Mouse (Mus musculus) induced T-regulatory cell, adult 2 months (primary cell): ENCODE measurements around the gene Pdzd2.

ENCODE experiments used
- DNase-seq: peaks from one replicate; pipeline ENCODE4 v3.0.0-alpha.2; 2012; ENCODE audit warnings: low read depth

Gene Pdzd2

DNA sequence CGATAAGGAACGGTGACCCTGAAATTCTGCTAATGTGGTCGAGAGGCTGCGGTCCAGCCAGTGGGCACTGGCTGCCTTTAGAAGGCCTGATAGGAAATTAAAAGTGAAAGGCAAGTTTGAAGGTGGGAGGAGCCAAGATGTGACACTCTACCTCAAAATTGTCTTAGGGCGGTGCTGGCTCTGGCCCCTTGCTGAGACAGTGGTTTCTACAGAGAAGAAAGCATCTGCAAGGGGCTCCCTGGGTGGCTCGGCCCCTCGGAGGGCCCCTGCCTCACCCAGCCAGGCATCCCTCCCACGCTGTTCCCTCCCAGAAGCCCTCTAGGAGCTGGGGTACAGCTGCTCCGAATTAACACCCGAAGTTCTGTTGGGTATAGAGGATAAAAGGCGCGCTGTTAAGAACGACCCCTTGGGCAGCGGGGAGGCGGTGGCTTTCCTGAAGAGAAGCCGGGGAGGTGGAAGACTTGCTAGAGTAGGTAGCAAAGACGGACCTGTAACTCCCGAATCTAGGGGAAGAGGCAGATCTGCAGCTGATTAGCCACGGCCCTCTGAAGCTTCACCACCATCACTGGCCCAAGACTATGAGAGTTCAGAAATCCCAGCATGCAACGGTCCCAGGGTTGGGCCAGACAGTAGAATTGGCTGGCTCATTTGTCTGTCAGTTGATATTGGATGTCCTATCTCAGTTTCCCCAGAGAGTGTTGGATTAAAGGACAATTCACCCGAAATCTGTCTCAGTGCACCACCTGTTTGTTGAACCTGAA, 71.8 kb downstream of the Pdzd2 start:
- DNase-seq = peak; percentile 11

DNA sequence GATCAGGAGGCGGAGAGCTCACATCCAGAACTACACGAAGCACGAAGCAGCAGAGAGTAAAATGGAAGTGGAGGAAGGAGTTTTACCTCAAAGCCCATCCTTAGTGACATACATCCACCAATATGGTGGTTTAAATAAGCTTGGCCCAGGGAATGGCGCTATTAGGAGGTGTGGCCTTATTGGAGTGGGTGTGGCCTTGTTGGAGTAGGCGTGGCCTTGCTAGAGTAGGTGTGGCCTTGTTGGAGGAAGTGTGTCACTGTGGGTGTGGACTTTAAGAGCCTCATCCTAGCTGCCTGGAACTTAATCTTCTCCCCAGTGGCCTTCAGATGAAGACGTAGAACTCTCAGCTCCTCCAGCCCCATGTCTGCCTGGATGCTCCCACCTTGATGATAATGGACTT, 73.8 kb downstream of the Pdzd2 start:
- DNase-seq = peak; percentile 1

DNA sequence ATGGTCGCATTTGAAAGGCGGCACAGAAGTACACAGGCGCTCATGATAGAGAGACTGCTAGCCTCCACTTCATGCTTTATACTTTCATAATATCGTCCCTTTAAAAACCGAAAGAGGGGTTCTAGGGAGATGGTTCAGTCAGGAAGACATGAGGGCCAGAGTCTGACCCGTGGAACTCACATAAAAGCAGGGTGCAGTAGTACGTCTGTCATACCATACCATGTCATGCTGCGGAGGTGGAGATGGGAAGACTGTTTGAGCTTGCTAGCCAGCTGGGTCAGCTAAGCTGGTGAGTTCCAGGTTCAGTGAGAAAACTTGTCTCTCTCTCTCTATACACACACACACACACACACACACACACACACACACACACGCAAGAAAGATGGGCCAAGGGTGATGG, 76.4 kb downstream of the Pdzd2 start:
- DNase-seq = no peak

DNA sequence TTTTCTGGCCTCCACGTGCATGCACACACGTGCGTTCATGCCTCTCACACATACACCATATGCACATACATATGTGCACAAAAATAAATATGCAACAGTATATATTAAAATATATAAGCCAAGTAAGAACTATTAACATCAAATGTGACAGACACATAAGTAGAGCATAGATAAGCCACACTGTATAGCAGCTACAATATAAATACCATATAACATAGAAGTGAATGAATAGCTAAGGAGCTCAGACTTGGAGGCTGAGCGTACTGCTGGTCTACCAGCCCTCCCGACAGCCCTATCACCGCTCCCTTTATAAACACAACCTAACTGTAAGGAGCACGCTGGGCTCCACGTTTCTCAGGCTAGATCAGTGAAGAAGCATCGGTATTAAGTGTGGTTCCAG, 79.4 kb downstream of the Pdzd2 start:
- DNase-seq = no peak

DNA sequence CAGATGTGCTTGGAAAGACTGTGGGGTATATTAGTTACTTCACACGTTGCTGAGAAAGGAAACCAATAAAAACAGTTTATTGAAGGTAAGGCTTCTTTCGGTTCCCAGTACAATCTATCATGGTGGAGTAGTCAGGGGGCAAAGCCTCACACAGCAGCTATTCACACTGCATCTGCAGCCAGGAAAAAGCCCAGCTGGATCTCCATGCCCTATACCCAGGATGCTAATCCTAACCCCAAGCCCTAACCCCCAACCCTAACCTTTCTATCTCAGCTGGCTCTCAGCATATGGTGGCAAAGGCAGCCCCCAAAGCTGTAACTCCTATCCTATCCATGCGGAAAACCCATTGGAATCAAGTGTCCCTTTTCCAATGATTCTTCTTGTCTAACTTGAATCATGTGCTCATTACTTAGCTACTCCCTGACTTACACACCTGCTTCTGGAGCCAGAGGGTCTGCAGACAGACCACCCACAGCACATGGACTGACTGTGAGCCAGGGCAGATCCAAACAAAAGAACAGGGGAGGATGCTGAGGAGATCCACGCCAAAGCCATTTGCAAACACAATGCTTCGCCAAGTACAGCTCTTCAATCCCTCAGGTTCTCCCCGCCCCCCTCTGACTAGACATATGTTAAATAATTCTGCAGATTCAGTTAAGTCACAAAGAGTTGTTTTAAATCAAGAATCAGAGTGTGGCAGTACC, 83.6 kb downstream of the Pdzd2 start:
- DNase-seq = no peak

DNA sequence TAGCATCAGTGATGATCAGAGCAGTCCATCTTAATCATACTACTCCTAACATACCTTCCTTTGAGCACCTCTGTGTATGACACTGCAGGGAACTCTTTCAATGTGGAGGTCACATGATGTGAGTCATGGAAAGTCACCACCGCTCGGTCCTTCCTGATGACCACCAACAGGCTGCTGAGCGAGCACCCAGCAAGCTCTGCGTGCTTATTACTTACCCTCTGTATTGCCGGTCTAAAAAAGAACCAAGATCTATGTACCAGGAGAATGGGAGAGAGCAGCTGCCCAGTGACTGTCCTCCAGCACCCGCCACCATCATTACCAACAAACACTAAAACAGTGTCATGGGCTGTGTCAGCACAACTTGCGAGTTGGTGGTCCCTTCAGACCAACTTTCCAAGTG, 84.4 kb downstream of the Pdzd2 start:
- no peak for DNase-seq

DNA sequence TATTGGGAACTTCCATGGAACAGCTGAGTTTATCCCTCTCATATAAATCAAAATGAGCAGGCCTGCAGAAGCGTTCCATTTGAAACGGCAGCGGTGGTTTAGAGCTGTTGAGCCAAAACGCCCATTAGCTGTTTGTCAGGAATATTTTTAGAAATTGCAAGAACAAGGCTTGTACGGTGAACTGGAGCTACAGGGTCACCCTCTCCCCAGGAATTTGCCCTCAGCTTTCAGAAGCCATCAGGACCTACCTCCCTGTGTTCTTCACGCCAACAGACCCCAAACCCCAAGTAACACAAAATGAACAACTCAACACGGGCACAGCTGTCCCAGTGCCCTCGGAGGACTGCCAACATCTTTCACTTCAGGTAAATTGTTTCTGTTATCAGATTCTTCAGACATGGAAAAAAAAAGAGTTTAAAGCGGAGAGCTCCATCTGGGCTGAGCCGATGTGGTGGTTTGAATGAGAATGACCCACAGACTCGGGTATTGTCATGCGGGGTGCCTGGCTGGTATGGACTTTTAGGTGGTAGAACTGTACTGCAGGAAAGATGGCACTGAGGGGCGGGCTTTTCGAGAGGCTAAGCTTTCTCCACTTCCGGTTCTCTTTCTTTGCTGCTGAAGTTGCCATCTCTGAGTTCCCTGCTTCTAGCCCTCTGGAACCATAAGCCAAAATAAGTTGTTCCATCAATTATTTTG, 87.2 kb downstream of the Pdzd2 start:
- no peak for DNase-seq

DNA sequence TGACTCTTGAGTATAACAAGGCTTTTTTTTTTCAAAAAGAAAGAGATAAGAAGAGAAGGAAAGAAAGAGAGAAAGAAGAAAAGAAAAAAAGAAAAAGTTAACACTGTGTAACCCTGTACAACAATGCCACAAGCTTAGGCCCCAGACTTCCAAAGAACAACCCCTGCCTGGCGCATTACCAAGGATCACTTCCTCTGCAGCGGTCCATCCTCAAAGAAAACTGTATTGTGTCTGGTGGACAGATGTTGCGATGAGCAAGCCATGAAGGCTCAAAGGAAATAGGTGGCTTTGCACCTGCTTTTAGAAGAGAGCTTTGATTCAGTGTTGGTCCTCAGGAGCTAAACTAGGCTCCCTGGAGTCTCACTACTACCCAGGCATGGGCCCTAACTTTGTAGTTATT, 89.5 kb downstream of the Pdzd2 start:
- DNase-seq = no peak

DNA sequence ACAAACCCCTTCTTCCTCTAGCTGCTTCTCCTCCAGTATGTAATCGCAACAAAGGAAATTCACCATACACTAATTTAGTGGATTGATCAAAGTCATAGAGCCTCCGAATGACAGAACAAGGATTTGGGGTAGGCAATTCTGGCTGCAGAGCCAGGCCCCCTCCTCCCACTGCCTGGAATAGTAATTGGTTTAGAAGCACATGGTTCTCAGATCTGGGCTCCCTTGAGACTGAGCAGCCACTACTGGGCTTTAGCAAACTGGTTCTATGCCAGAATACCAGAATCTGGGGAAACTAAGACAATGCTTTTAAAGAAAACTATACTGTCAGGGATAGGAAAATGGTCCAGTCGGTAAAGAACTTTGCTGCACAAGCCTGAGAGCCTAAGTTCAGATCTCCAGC, 90.0 kb downstream of the Pdzd2 start:
- DNase-seq = no peak

DNA sequence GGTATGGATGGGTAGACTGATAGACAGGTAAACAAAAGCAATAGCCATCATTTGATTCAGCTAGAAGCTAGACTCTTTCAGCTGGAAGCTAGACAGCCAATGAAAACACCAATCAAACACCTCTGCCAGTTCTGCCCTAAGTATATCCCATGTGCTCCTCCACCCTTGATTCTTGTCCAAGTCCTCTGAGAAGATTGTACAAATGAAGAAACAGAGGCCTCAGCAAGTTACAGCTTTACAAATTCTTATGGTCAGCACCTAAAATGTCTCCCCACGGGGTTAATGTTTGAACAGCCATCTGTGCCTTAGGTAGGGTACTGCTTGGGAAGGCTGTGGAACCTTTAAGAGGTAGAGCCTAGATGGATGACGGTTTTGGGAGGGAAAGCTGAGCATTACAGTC, 90.6 kb downstream of the Pdzd2 start:
- no peak for DNase-seq

DNA sequence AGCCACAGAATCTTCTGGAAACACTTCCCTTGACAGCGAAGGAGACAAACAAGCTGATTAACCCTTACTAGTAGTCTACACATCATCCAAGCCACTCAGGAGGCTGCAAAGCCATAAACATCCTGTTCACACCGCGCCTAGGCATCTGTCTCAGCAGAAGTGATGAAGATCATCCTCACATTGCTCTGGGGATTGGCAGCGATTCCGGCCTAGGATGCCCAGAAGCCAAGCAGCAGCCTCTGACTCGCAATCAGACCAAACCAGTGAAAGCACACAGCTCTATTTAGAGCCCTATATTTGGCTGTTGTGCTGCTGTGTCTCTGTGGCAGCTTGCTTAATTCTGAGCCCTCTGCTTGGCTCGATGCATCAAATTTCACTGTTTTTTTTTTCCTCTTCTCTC, 99.0 kb downstream of the Pdzd2 start:
- DNase-seq = no peak

DNA sequence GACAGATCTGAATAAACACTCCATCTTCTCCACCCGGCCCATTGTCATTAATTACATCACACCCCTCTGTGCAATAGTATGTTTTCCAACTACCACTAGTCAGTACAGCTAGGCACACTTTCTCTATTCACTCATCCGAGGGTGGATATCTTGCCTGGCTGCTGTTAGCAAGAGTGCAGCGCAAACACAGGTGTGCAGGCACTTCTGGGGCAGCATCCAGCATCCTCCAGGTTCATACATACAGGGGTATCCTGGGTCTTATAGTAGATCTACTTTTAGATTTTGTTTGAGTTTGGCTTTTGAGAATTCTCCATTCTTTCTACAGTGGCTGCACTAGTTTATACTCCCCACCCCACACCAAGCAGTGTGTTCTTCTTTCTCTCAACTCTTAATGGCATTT, 99.9 kb downstream of the Pdzd2 start:
- DNase-seq = no peak

DNA sequence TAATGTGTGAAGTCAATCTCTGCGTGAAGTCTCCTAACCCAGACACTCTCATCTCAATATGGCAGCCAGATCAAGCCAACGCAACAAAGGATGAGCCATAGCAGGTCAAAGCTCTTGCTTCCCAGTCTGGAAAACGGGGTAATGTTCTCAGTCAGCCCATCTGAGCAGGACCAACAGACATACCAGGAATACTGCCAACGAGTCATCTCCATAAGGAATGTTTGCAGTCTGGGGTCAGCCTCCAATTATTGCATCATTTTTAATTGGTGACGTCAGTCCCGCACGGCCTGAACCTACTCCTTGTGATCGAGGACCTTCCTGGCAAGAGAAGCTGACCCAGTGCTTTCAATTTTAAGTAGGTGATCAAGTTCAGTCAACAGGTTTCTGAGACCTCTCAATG, 100.5 kb downstream of the Pdzd2 start:
- no peak for DNase-seq

DNA sequence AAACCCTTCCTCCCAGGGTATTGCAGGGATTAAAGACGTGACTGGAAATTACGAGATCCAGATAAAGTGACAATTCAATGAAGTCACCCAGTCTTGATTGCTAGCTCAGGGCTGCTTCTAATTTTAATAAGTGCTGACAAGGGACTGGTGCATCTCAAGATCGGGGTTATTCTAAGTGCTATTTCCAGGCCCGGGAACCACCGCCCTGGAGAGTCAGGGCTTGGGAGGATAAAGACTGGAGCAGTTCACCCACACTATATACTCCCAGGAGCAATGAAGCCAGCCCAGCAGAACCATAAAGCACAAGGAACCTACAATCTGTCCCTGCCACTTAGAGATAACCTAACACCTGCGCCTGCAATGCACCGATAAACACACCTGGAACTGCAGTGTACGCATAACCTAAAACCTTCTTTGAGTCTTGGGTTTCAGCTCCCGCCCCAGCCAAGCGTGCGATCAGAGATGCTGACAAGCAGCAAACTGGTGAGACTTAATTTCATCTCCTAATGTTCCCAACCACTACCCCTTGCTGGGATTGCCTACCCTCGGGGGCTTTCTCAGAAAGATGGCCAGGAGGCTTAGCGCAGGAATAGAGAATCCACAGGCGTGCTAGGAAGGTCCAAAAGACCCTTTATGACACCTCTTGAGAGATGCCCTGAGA, 101.2 kb downstream of the Pdzd2 start:
- no peak for DNase-seq

DNA sequence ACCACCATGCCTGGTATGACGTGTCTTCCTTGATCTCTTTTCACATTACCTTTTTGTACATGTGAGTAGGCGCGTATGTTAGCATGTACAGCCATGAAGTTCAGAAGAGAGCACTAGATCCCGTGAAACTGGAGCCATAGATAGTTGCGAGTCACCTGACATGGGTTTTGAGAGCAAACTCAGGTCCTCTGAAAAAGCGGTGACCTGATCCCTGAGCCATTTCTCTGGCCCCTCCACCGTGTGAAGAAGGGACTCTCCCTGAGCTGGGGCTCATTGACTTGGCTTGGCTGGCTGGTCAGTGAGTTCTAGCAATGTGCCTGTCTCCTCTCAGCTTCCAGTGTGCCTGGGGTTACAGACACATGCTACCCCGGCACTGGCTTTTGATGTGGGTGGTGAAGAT, 102.2 kb downstream of the Pdzd2 start:
- DNase-seq = no peak

DNA sequence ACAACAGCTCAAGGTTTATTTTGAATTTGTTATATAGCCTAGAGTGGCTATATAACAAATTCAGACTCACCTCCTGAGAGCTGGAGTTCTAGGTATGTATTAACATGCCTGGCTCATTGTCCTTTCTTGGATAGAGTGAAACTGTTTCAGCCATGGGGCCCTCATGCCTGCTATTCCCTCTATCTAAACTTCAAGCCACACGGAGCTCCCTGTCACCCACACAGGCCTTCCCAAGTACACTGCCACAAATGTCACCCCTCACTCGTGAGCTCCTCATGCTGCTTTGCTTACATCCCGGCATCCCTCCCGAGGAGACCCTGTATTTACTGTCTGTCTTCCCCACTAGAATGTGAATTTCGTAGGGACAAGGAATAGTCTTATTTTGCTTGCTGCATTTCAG, 103.3 kb downstream of the Pdzd2 start:
- DNase-seq = no peak

DNA sequence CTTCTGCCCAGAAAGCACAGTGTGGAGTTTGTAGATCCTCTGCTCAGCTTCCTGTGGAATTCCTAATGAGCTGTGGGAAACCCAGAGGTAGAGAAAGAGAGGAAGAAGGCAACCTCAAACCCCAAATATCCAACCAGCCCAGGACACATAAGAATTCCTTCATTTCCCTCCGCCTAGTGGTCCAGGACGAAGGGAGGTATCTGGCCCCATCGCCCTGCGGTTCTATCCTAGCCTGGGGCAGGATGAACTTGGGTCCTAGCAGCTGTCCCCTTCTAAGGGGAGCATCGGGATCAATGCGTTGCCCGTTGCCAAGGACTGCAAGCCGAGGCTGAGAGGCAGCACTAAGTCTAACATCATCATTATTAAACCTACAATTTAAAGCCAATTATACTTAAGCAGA, 104.8 kb downstream of the Pdzd2 start:
- DNase-seq = no peak

DNA sequence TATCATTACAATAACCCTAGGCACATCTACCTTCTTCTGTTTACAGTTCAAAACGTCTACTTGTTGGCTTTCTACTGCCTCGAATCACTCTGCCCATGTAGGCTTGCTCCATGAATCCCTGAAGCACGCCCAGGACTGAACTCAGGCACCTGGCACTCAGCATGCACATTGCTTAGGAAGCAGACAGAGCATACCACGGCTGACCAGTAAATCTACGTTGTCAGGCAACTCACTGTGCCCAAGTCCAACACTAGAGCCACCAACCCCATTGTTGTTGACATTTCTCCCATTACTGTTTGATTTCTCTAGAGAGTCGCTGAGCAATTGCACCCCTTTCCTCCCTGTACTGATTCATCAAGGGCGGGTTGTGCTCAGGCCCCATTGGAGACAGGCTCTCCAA, 110.6 kb downstream of the Pdzd2 start:
- DNase-seq = no peak

DNA sequence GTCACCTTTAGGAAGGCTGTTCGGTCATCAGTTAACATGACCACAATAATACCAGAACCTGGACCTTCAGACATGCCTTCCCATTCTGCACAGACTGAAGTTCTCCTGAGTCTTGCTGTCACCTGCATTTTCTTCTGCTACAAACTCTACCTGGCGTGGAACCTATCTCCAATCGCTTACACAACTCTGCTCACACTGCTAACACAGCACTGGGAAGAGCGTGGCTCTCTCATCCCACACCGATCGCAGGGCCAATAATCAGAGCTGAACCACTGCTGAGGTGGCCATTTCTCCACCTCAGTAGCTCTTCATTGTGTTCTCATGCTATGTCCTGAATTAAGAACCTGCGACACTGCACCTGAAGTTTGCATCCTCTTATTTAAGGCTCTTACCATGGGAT, 111.3 kb downstream of the Pdzd2 start:
- DNase-seq = no peak

DNA sequence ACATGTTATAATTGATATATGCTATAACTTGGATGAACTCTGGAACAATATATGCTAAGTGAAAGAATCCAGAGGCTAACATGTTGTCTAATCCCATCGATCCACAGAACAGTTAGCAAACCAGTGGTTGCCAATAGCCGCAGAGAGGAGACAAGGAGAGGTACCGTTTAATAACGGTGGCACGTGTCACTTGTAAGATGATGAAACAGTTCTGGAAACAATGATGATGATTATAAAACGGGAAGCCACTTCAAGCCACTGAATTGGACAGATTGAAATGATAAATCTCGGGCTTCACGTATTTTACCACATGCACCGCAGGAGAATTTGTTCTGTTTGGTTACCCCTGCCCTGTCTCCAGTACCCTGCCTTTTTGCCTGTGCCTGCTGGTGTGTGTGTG, 112.8 kb downstream of the Pdzd2 start:
- DNase-seq = no peak

DNA sequence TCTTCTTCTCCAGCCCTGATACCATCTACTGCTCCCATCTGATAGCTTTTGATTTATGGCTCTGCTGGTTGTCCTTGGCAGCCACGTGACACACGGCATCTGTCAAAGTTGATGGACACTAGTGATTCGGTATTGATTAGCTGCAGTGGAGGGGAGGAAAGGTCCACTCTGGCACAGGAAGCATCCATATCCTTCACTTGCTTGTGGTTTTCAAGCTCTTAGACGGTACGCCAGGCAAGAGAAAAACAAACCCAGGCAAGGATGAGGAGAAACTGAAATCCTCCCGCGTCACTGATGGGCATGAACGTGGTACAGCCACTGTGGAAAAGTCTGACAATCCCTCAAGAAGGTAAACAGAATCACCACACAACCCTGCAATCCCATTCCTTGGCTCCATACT, 113.6 kb downstream of the Pdzd2 start:
- DNase-seq = no peak

DNA sequence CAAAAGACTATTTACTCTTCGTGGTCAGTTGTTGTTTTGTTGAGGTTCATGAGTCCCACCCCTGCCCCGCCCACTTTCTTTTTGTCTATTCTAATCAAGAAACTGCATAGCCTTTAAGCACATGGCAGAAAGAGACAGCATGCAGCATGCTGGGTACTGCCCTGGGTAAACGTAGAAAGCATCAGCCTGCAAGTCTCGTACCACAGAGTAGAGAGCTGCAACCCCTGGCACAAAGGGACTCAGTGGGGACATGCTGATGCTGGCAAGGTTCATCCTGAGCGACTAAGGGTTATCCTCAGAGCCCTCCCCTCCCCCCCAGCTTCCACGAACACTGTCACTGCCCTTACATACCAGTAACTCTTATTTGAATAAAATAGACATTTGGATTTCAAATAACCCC, 114.2 kb downstream of the Pdzd2 start:
- DNase-seq = no peak

DNA sequence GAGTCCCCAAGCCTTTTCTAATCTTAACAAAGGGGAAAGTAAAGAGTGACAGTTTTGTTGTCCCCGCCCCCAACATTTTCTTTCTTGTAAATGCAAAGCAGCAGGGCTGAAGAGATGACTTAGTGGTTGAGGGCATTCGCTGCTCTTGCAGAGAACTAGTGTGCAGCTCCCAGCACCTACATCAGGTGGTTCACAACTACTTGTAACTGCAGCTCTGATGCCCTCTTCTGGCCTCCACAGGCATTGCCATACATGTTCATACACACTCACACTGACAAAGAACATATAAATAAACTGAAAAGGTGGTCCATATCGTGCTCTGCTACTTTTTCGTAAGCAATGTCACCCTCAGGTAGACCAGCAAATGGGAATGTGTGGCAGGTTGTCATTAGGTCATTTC, 116.2 kb downstream of the Pdzd2 start:
- DNase-seq = no peak
